Mouse (Mus musculus) spleen, postnatal 4 days (tissue): ENCODE results near the gene Gpr19.
A peak's percentile ranks its signal among the peaks of the same experiment; 100 is the strongest.

Source experiments
- DNase-seq, 2 experiments: peaks; one replicate each; pipeline ENCODE4 v3.0.0; 2022; ENCODE audit warnings: low spot score in 2 of 2

Gpr19 gene

GRCm38 (mm10) chr6:134923670-134924069 is 25.3 kb upstream of the Gpr19 start:
- no peak for DNase-seq

- DNase-seq, result no peak
Measured at GRCm38 (mm10) chr6:134922511-134923195, 24.3 kb upstream of the Gpr19 start.

- DNase-seq, result peak in 1 of 2 experiments; percentile 79
Measured at GRCm38 (mm10) chr6:134921695-134922510, 23.5 kb upstream of the Gpr19 start.

- DNase-seq, result peak; percentile 49 to 83
Measured at GRCm38 (mm10) chr6:134921014-134921694, 22.8 kb upstream of the Gpr19 start.

GRCm38 (mm10) chr6:134920190-134921013 is 22.0 kb upstream of the Gpr19 start, which contains the start of gene Cdkn1b:
Gene Cdkn1b (plus strand): TSS chr6:134920401.
- peak; percentile 88 to 93 for DNase-seq

- DNase-seq, result no peak
Measured at GRCm38 (mm10) chr6:134919511-134920189, 21.3 kb upstream of the Gpr19 start.

- DNase-seq, result no peak
Measured at GRCm38 (mm10) chr6:134918769-134919168, 20.4 kb upstream of the Gpr19 start.

GRCm38 (mm10) chr6:134917087-134917486 is 18.7 kb upstream of the Gpr19 start:
- DNase-seq, result peak in 1 of 2 experiments; percentile 73

- DNase-seq, result peak in 1 of 2 experiments; percentile 68
Measured at GRCm38 (mm10) chr6:134916641-134917040, 18.3 kb upstream of the Gpr19 start.

GRCm38 (mm10) chr6:134914523-134914922 is 16.1 kb upstream of the Gpr19 start:
- DNase-seq, result no peak

- DNase-seq, result no peak
Measured at GRCm38 (mm10) chr6:134905811-134906210, 7.4 kb upstream of the Gpr19 start.

- DNase-seq, result no peak
Measured at GRCm38 (mm10) chr6:134903891-134904884, 5.8 kb upstream of the Gpr19 start.

- no peak for DNase-seq
Measured at GRCm38 (mm10) chr6:134903368-134903767, 5.0 kb upstream of the Gpr19 start.

- DNase-seq, result peak; percentile 98 to 99
Measured at GRCm38 (mm10) chr6:134897443-134898094, 809 bp downstream of the Gpr19 start.

- no peak for DNase-seq
Measured at GRCm38 (mm10) chr6:134896570-134897436, 1.6 kb downstream of the Gpr19 start.

GRCm38 (mm10) chr6:134890436-134890835 is 7.9 kb downstream of the Gpr19 start:
- DNase-seq, result no peak

GRCm38 (mm10) chr6:134889763-134890162 is 8.6 kb downstream of the Gpr19 start:
- DNase-seq, result no peak

- no peak for DNase-seq
Measured at GRCm38 (mm10) chr6:134888563-134889017, 9.8 kb downstream of the Gpr19 start.
